Mouse (Mus musculus) erythroblast, embryonic 14.5 days (primary cell): ENCODE measurements around the gene Faf1.

ENCODE experiments used
- GATA1 ChIP-seq: IDR thresholded peaks from 2 replicates; pipeline ENCODE4 v1.6.1; 2012; ENCODE audit warnings: low read length, inconsistent platforms, mixed read lengths
- TAL1 ChIP-seq: IDR thresholded peaks from 3 replicates; pipeline ENCODE4 v1.6.1; 2012; ENCODE audit warnings: low read length, inconsistent platforms, mixed read lengths

DNA sequence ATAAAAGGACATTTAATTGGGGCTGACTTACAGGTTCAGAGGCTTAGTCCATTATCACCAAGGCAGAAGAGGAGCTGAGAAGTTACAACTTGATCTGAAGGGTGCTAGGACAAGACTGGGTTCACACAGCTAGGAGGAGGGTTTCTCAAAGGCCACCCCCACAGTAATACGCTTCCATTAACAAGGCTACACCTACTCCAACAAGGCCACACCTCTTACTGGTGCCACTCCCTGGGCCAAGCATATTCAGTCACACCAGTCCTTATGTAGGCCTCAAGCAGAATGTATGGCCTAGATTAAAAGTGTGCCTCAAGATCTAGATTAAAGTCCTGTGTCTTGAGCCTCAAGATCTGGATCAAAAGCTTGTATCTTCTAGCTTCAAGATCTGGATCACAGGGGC is 4.4 kb upstream of the Faf1 start:
- TF ChIP-seq TAL1 = no peak
- TF ChIP-seq GATA1 = no peak
